Mouse (Mus musculus): ENCODE data around the gene Dnaja3.
"Not testable (repeated sequence)": the region's sequence is repeated elsewhere in the genome, so short reads cannot be mapped to it uniquely, and the experiment has no call there.

Dnaja3 gene

GRCm38 (mm10) chr16:4674091-4674490 is 34.3 kb downstream of the Dnaja3 start:
- no peak for DNase-seq

- no peak for DNase-seq
Measured at GRCm38 (mm10) chr16:4676836-4677235, 37.0 kb downstream of the Dnaja3 start.

- DNase-seq = no peak
Measured at GRCm38 (mm10) chr16:4678080-4678479, 38.3 kb downstream of the Dnaja3 start.

GRCm38 (mm10) chr16:4679121-4680018 is 39.6 kb downstream of the Dnaja3 start, which contains the start of gene Coro7:
Coro7 (minus strand) TSS chr16:4679777.
- peak; percentile 100 for DNase-seq

GRCm38 (mm10) chr16:4680922-4681455 is 41.2 kb downstream of the Dnaja3 start:
- DNase-seq = not testable (repeated sequence)

GRCm38 (mm10) chr16:4682628-4683179 is 42.9 kb downstream of the Dnaja3 start:
- DNase-seq = no peak

- DNase-seq = no peak
Measured at GRCm38 (mm10) chr16:4683193-4683580, 43.4 kb downstream of the Dnaja3 start.

- DNase-seq = peak; percentile 99
Measured at GRCm38 (mm10) chr16:4683581-4684456, 44.0 kb downstream of the Dnaja3 start.

- no peak for DNase-seq
Measured at GRCm38 (mm10) chr16:4684457-4684791, 44.6 kb downstream of the Dnaja3 start.

GRCm38 (mm10) chr16:4689371-4689770 is 49.6 kb downstream of the Dnaja3 start:
- DNase-seq = not testable (repeated sequence)

- no peak for DNase-seq
Measured at GRCm38 (mm10) chr16:4701211-4701610, 61.4 kb downstream of the Dnaja3 start.

- DNase-seq = no peak
Measured at GRCm38 (mm10) chr16:4702646-4703045, 62.9 kb downstream of the Dnaja3 start.

- DNase-seq = no peak
Measured at GRCm38 (mm10) chr16:4705541-4705940, 65.8 kb downstream of the Dnaja3 start.

- DNase-seq = no peak
Measured at GRCm38 (mm10) chr16:4711173-4711572, 71.4 kb downstream of the Dnaja3 start.

GRCm38 (mm10) chr16:4713861-4714710 is 74.3 kb downstream of the Dnaja3 start:
- peak; percentile 97 for DNase-seq

GRCm38 (mm10) chr16:4717866-4718265 is 78.1 kb downstream of the Dnaja3 start:
- peak; percentile 53 for DNase-seq

GRCm38 (mm10) chr16:4718753-4719518 is 79.1 kb downstream of the Dnaja3 start, which contains the start of gene Nmral1:
Nmral1 (minus strand) TSS chr16:4719356.
- DNase-seq = peak; percentile 97

- DNase-seq = peak; percentile 93
Measured at GRCm38 (mm10) chr16:4722128-4722914, 82.5 kb downstream of the Dnaja3 start.

GRCm38 (mm10) chr16:4722915-4723209 is 83.1 kb downstream of the Dnaja3 start:
- peak; percentile 93 for DNase-seq

- DNase-seq = peak; percentile 84
Measured at GRCm38 (mm10) chr16:4725266-4725665, 85.5 kb downstream of the Dnaja3 start.

All from heart, adult 11 months (tissue).